Mouse (Mus musculus): ENCODE results near the gene Trim47.

The Trim47 gene
- long read RNA-seq, experiment 1, transcript Trim47-201 (6 exons, 2,204 nt), result minor isoform, 5 of 17 reads
- long read RNA-seq, experiment 1, transcript Trim47-202 (6 exons, 2,192 nt), result major isoform, 6 of 17 reads
- long read RNA-seq, experiment 1, partial matches to known transcripts, result 0 of 17 reads
- long read RNA-seq, experiment 1, other reads (novel, unspliced or antisense), result 4 of 17 reads
- long read RNA-seq, experiment 2, transcript Trim47-201 (6 exons, 2,204 nt), result minor isoform, 6 of 25 reads
- long read RNA-seq, experiment 2, transcript Trim47-202 (6 exons, 2,192 nt), result major isoform, 14 of 25 reads
- long read RNA-seq, experiment 2, partial matches to known transcripts, result 0 of 25 reads
- long read RNA-seq, experiment 2, other reads (novel, unspliced or antisense), result 4 of 25 reads

DNA sequence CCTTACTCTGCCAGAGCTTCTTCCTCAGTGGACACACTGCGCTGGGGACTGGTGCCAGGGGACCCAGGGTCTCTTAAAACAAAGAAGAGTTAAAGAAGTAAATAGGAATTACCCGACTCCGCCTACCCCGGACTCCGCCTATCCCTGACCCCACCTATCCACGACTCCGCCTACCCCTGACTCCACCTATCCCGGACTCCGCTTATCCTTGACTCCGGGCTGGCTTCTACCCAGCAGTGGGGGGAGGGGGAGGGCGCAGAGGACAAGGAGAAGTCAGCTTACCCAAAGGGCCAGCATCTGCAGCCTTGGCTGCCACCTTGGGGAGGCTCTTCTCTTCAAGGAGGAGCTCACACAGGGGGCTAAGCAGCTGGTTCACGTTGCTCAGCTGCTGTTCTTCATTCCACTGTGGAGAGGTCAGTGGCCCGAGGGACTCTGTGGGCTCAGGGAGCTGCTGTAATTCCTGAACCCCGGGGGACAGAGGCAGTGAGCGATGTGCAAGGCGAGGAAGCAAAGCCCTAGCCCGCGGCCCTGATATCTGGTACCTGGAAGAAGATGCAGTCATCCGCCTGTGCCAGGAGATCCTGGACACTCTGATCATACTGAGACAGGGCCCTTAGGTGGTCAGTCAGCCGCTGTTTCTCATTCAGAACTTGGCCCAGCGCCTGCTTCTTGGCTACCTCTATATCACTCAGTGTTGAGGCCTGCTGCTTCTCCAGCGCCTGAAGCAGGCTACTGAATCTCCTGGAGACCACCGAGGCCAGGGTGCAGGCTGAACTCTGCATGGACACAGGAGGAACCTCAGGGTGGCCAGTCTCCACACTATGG is at the start of gene Trim47:
Gene Trim47, minus strand, starts transcription at position 55 of the 825 bp plus-strand sequence.
- intact Hi-C loops (cut with DNase I), result loop anchor here (5.0 to 10.0 kb wide), 2 partner anchors 40 to 193 kb away; partner anchors contain the start of genes Recql5, Sap30bp and Wbp2

DNA sequence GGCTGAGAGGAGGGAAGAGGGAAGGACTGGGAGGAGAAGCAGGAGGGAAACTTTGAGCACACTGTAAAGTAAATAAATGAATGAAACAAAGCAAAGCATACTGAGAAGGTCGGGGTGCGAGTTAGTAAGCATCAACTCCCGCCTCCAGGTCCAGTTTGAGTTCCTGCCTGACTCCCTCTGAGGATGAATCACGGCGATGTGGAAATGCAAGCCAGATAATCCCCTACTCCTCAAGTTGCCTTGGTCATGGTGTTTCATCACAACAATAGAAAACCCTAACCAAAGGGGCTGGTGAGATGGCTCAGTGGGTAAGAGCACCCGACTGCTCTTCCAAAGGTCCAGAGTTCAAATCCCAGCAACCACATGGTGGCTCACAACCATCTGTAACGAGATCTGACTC is 49.0 kb upstream of the Trim47 start:
- intact Hi-C loops (cut with DNase I), result no loop called here

DNA sequence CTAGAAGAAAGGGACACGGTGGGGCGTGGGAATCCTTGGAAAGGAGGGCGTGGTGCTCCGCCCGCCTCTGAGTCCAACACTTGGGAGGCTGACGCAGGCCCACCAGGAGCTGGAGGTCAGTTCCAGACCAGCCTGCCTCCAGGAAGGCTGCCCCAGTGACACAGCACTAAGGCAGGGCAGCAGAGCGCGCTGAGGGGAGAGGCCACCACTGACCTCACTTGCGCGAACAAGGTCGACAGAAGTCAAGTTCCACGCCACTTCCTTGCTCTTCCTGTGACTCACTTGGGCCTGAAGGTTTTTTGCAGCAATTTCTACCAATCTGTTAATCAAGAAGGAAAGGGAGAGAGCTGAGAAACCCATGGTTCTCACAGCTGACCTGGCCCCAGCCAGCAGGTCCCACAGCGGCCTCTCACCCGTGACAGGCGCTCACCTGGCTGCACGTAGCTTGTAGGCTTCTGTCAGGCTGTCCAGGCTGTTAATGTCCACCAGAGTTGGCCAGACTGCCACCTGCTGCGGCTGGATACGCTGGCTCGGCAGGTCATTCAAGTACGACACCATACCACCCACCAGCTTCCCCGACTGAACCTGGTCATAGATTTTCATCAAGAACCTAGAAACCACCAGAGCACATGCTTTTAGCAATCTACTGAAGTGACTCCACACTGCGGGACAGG is 47.9 kb upstream of the Trim47 start:
- intact Hi-C loops (cut with DNase I), result no loop called here

DNA sequence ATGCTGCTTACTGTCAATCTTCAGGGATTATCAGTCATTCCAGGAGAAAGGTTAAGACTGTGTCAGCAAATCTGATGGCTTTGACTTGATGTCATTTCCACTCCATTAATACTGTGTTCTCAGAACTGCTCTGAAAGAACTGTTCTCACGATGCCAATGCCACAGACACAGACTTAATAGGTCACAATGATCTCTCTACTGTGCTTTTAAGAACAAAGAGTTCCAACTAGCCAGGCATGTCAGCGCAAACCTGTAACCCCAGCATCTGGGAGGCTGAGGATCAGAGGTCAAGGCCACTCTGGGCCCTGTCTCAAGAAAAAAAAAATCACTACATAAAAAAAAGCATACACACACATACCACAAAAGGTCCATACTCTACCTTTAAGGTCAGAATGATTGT is 44.9 kb upstream of the Trim47 start:
- intact Hi-C loops (cut with DNase I), result no loop called here

DNA sequence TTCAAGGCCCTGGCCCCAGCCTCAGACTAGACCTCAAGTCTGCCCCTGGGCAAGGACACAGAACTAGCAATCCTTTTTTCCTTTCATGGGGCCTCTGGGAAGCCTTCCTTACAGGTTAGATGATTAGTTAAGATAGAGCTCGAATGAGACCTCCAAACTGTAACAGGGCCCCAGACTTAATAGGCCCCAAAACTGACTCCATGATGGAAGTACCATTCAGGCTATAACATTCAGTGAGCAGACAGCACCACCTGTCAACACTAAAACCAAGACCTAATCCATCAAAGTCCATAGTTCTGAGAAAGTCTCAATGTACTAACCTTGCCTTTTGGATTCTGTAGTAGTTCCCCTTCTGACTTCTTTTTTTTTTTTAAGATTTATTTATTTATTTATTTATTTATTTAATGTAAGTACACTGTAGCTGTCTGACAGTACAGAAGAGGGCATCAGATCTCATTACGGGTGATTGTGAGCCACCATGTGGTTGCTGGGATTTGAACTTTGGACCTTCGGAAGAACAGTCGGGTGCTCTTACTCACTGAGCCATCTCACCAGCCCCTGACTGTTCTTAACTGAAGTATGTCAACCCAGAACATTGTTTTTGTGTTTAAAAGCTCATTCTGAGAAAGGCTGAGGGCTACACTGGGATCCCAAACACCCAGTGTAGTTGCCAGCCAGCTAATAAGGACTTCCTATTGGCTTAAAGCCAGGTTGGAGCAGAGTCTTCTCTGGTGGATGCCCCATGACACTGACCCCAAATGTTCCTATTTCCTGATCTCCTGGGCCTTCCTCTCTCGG is 43.2 kb upstream of the Trim47 start:
- intact Hi-C loops (cut with DNase I), result no loop called here

DNA sequence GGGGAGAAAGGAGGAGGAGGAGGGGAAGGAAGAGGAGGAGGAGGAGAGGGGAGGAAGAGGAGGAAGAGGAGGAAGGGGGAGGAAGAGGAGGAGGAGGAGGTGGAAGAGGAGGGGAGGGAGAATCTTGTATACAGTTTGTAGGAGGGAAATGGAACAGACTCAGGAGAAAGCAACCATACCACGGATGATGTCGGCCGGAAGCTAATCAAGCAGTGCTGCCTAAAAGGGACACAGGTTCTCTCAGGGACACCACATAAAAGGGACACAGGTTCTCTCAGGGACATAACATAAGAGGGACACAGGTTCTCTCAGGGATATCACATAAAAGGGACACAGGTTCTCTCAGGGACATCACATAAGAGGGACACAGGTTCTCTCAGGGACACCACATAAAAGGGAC is 42.2 kb upstream of the Trim47 start:
- intact Hi-C loops (cut with DNase I), result no loop called here

DNA sequence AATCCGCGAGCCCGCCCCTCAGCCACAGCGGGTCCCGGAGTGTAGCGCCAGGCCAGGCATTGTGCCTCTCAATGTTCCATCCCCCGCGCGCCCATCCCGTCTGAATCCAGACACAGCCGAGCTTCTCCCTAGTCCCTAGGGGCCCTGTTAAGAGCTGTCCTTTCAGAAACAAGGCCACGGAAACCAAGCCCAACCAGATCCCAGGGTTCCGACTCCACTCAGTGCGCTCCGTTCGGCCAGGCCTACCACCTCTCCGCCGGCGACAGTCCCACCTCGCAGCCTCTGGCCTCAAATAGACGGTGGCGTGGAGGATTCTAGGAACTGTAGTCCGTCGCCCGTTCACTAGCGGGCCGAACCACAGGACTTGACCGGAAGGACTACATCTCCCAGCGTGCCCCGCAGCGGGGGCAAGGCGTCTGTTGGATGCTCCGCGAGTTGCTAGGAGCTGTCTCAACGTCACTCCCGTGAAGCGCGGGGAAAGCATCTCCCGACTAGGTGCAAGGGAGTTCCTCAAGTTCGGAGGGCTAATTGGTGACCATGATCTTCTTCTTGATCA is 41.0 kb upstream of the Trim47 start, which contains the start of gene Fbf1:
Gene Fbf1, minus strand, starts transcription at position 283 of the 556 bp plus-strand sequence.
- intact Hi-C loops (cut with DNase I), result no loop called here

DNA sequence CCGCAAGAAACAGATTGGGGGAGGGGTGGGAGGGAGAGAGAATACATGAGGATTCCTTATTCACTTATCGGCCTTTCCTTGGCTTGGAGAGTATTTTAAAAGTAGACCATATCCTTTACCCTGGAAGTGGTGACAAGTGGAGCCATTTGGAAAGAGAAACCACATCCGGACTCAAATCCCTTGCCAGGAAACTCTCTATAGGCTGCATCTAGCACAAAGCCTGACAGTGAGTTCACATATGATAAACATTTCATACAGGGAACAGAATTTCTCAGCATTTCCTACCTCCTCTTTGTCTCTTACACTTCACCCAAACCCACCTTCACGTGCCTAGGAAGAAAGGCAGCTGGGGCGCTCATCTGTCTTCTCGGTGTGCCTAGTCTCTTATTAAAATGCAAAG is 40.2 kb upstream of the Trim47 start:
- intact Hi-C loops (cut with DNase I), result no loop called here

DNA sequence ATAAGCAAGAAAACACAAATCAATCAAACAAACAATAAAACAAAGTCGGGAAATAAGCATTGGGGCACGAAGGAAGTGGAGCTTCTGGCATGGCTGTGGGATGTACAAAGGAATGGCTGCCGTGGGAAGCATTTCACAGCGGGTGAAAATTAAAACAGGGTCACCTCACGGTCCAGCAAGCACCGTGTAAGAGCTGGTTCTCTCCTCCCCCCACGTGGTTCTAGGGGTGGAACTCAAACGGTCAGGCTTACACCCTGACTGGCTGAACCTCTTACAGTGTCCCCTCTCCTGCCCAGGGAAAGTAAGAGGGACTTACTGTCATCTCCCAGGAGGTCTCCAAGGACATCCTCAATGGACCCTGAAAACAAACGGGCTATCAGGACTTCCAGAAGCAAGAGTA is 36.0 kb upstream of the Trim47 start:
- intact Hi-C loops (cut with DNase I), result no loop called here

DNA sequence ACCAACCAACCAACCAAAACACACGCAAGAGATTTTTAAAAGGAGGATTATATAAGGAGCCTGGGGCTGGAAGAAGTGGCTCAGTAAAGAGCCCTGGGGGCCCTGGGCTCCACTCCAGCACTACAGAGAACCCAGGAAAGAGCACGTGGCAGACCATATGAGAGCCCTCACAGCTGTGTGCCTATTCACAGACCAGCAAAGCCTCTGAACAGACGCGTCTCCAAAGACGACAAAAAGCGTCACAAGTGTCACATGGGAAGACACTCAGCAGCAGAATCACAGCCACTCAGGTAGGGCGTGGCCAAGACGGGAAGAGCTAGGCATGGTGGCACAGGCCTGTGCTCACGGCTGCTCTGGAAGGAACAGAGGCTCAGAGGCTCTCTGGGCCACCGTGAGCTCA is 35.1 kb upstream of the Trim47 start:
- intact Hi-C loops (cut with DNase I), result no loop called here

DNA sequence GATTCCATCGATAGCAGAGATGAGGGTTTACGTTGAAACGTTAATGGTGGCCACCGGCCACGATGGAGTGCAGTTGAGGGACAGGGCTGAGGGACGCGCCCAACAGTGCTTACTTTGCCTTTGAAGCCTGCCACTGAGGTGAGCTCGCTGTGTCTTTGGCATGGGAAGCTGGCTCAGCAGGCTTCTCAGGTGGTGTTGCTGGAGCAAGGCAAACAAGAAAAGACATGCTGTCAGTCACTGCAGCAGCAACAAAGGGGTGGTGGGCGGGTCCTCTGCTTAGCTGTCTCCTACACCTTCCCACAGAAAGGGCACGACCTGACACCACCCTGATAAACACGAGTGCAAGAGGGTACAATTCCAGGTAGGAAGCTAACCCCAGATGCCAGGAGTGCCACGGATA is 34.3 kb upstream of the Trim47 start:
- intact Hi-C loops (cut with DNase I), result no loop called here

DNA sequence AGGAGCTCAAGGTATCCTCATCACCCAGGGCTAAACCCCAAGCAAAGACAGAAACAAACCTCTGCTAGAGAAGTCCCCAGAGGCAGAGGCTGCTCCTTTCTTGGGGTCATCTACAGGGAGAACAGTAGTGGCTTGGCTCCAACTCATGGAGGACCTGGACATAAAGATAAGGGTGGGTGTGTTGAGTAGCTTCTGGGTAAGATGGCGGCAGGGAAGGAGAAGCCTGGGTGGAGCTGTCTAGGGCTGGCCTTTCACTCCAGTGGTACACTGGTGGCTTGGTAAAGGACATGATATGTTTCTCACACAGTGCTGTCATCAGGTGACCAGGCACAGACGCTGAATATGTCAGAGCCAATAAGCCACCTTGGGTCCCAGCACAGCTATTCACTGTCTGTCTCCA is 23.9 kb upstream of the Trim47 start:
- intact Hi-C loops (cut with DNase I), result loop anchor here (5.0 kb wide), 1 partner anchor 71 kb away; no protein-coding TSS in a partner anchor

DNA sequence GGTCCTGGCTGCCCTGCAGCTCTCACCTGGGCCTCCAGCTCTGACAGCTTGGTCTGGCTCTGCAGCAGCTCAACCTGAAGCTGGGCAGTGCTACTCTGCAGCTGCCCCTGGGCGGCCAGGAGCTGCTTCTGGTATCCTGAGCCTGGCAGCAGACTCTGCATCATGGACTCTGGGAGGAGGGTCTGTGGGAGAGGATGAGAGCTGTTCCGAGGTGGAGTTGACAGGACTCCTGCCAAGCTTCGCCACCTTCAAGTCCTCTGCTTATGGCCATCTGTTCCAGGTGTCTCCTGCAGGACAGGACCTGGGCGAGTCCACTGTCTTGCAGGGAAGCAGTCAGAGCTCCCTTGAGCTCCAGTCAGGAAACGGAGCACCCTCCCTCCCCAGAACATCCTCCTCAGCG is 22.3 kb upstream of the Trim47 start:
- intact Hi-C loops (cut with DNase I), result loop anchor here (5.0 kb wide), 1 partner anchor 143 kb away; no protein-coding TSS in a partner anchor

DNA sequence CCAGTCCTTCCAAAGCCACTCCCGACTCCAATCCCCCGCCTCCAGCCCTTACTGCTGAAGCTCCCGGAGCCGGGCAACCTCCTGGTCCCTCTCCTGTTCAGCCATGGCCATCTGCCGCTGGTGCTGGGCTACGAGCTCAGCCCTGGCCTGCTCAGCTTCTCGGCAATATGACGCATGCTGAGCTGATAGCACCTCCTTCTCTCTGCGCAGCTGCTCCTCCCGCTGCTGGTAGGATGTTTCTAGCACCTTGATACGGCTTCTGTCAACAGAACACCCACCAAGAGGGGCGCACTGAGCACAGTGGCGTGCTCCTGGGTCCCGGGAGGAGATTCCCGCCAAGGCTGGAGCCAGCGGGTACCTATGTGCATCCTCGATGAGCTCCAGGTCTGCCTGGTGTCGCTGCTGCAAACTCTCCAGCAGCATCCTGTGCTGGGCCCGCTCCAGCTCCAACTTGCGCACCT is 21.8 kb upstream of the Trim47 start:
- intact Hi-C loops (cut with DNase I), result loop anchor here (5.0 kb wide), 1 partner anchor 144 kb away; no protein-coding TSS in a partner anchor

DNA sequence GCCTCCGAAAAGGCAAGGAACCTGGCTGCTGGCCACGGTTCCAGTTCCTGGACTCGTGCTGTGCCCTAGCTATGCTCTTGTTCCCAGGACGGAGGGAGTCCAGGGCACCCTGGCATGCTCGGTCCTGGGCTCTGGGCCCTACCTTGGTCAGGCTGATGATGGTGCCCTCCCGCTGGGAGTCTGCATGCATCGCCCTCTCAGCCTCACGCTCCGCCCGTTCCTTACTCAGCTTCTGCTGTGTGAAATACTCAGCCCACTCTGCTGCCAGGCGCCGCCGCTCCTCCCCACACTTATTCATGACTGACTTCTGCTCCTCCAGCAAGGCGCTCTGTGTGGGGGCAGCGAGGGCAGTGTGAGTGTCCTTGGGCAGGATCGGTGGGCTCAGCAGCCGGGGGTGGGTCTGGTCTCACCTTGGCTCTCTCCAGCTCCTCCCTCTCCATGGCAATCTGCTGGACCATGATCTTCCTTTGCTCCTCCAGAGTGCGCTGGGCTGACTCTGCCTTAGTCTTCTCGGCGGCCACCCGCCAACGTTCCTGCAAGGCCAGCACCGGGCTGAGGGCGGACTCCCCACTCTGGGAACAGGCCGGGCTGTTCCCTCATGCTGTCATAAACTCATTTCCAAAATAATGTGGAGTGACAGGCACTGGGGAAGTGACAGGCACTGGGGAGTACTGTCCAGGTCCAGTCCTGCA is 19.4 kb upstream of the Trim47 start:
- intact Hi-C loops (cut with DNase I), result loop anchor here (5.0 kb wide), 1 partner anchor 146 kb away; no protein-coding TSS in a partner anchor

DNA sequence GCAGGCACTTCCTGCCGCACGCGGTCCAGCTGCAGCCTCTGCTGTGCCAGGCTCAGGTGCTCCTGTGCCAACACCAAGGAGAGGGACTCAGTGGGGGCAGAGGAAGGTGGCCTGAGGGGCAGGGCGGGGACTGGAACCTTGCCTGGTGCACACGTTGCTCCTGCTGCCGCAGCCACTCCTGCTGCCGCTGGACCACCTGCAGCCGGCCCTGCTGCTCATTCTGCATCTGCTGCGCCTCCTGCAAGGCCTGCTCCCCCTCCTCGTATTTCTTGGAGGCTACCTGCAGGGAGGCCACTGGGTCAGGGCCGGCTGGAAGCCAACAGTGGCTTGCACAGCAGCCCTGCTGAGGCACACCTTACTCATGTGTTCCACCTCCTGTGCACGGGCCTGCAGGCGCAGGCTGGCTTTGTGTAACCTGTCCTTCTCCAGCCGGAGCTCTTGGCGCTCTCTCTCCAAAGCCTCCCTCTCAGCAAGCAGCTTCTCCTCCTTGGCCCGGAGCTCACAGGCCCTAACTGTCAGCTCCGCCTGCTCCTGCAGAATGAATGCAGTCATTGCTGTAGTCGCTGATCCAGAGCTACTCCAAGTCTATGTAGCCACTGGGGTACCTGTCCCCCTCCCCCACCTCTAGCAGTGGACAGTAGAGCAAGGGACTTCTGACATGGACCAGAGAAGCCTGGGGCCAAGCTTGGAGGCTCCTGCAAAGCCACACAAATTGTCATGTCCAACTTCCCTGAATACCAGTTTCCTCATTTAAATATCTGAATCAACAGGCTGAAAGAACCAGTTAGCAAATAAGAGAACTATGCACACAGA is 18.7 kb upstream of the Trim47 start:
- intact Hi-C loops (cut with DNase I), result loop anchor here (5.0 kb wide), 1 partner anchor 147 kb away; no protein-coding TSS in a partner anchor

DNA sequence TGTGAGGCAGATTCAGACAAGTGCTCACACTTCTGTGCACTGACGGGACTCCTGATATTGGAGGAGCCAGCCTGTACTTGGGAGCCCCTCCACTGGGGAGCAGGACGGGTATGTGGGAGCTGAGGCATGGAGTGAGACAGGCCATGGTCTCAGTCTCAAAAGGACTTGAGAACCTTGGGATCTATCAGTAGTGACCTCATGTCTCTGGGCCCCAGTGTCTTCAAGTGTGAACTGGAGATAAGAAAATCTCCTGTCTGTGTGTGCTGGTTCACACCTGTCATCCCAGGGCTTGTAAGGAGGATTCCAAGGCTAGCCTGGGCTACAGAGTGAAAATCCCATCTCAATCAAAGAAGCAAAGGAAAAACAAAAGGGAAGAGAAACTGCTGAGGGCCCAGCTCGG is 16.5 kb upstream of the Trim47 start:
- intact Hi-C loops (cut with DNase I), result no loop called here

DNA sequence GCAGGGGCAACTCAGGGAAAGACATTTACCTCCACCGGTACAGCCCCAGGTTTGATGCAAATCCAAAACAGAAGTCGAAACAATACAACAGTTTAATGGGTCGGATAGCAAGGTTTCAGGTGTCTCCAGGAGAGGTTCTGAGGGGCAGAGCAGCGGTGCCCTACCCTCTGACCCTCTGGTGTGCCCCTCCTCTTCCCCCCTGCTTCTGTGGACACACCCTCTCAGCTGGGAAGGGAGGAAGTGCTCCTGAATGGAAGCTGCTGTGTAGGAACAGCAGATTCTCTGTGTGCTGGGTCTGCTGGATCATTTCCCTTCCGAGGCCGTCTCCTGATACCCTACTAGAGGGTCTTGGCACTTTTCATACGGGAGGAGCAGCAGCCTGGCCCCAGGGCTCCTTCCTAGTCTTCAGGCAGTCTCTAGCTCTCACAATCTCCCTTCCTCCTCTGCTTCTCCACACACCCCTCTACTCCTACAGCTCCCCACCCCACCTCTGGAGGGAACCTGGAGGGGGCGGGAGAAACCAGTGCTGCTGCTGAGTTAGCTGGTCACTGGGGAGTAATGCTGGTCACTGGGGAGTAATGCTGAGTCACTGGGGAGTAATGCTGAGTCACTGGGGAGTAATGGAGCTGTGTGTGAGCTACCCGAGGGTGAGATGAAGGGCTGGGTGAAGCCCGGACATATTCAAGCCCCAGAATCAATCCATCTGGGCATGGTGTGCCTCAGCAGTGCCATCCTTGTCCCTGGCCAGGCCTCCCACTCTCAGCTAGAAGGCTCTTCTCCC is 15.4 kb upstream of the Trim47 start:
- intact Hi-C loops (cut with DNase I), result no loop called here

Measured in adrenal gland (tissue).